Mouse (Mus musculus) limb, embryonic 11.5 days (tissue): ENCODE data around the gene Sparc. TPM values are rescaled to one million over a fixed set of nuclear protein-coding genes. Genes with fewer than 3 reads are reported as not detected.
A peak's percentile ranks its signal among the peaks of the same experiment; 100 is the strongest.

Source experiments
- ATAC-seq: fragments of 200-750 bp; cut with Nextera tagmentation; 2 replicates; pipeline ENCODE4 v1.8.0; 2017; ENCODE audit warnings: low read depth; ENCODE audit not compliant: insufficient number of reproducible peaks, low FRiP score, low TSS enrichment
- DNase-seq: peaks from one replicate; pipeline ENCODE4 v3.0.0-alpha.2; 2015; ENCODE audit warnings: low spot score
- H3K27ac ChIP-seq: fragments of 300-500 bp; sonication (generic); replicated peaks from 2 replicates; pipeline ENCODE4 v1.5.1; 2014; ENCODE audit warnings: low read depth, mild to moderate bottlenecking, low read length
- H3K27me3 ChIP-seq: fragments of 300-500 bp; sonication (generic); 2 replicates; pipeline ENCODE4 v1.6.1; 2014; ENCODE audit warnings: mild to moderate bottlenecking, low read length, mixed read lengths; ENCODE audit not compliant: control insufficient read depth, insufficient read depth
- H3K36me3 ChIP-seq: fragments of 300-500 bp; sonication (generic); 2 replicates; pipeline ENCODE4 v1.6.1; 2014; ENCODE audit warnings: mild to moderate bottlenecking, low read length, moderate library complexity, mixed read lengths; ENCODE audit not compliant: control insufficient read depth, insufficient read depth
- H3K4me1 ChIP-seq: fragments of 300-500 bp; sonication (generic); 2 replicates; pipeline ENCODE4 v1.6.1; 2014; ENCODE audit warnings: low read length, mixed read lengths; ENCODE audit not compliant: control insufficient read depth, insufficient read depth
- H3K4me2 ChIP-seq: fragments of 300-500 bp; sonication (generic); 2 replicates; pipeline ENCODE4 v1.6.1; 2014; ENCODE audit warnings: low read depth, mild to moderate bottlenecking, moderate library complexity; ENCODE audit not compliant: severe bottlenecking
- H3K4me3 ChIP-seq: fragments of 300-500 bp; sonication (generic); 2 replicates; pipeline ENCODE4 v1.5.1; 2014; ENCODE audit warnings: low read depth, low read length
- H3K9ac ChIP-seq: fragments of 300-500 bp; sonication (generic); 2 replicates; pipeline ENCODE4 v1.6.1; 2014; ENCODE audit warnings: mild to moderate bottlenecking, low read length
- H3K9me3 ChIP-seq: fragments of 300-500 bp; sonication (generic); 2 replicates; pipeline ENCODE4 v1.6.1; 2016; ENCODE audit warnings: low read length; ENCODE audit not compliant: control insufficient read depth
- WGBS: fragments of 180-500 bp; shearing (Covaris S2); extraction: QIAGEN DNeasy Blood & Tissue Kit; methylation state at CpG from one replicate; pipeline ENCODE4 v1.1.7; 2014; 5-methylcytosine and 5-hydroxymethylcytosine counted together
- polyA plus RNA-seq: library from polyadenylated mRNA; unstranded; fragments of >200 nt; fragmentation: Nextera tagmentation; extraction: Ambion mirVana; gene quantifications from 2 replicates; pipeline ENCODE4 v1.2.1, GENCODE M21; 2014

Sparc gene
- polyA plus RNA-seq, 1 experiment from 2014 or later, result 249 TPM

DNA sequence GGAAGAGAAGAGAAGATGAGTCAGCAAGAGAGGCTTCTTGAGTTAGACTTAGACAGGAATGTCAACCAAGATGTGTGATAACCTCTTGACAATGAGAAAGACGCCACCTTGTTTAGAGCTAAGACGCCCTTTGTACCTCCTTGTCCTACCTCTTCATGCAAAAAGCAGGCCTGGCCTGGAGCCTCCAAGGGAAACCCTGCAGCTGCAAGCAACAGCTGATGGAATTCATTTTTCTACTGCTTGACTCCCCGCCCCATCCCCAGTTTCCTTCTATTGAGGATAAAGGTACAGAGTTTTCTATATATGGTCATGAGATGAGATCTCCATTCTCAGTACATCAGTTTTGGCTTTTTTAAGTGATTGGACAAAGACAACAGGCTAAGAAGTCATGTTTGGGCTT, 13.0 kb downstream of the Sparc start:
- no peak overlapping the region for H3K27ac ChIP-seq

DNA sequence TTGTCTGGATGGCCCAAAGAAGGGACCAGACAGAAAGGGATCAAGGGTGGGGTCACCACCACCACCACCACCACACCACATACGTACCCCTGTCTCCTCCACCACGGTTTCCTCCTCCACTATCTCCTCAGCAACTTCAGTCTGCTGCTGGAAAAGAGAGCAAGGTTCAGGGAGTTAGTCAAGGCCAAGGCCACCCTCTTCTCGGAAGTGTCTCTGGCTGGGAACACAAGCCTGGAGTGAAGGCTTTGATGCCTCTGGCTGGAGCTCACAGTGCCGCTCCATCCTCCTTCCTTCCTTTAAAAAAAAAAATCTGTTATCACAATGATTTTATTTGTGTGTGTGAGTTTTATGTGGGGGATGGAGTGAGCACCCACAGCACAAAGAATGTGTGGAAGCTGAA, 15.8 kb downstream of the Sparc start:
- peaks cover 11% of the 10 kb centered on the region; the same call in 1 of the 2 replicates for H3K36me3 ChIP-seq
- H3K4me1 ChIP-seq, result no peaks in the 10 kb centered on the region
- ATAC-seq (no peak), DNase-seq (no peak)
- no peak overlapping the region for H3K4me2 ChIP-seq
- no peak overlapping the region for H3K27ac ChIP-seq
- H3K27me3 ChIP-seq, result no peaks in the 10 kb centered on the region
- 93% methylated on average over 4 of the region's 4 CpGs for WGBS
- H3K4me3 ChIP-seq, result no peak overlapping the region
- no peaks in the 10 kb centered on the region for H3K9me3 ChIP-seq
- no peak overlapping the region for H3K9ac ChIP-seq

More for the DNA sequence above, 13.0 kb downstream of the Sparc start:
- Histone ChIP-seq H3K4me3 (no peak overlapping the region), H3K36me3 (peaks cover 11% of the 10 kb centered on the region; the same call in 1 of the 2 replicates), H3K9ac (no peak overlapping the region), H3K27me3 (no peaks in the 10 kb centered on the region), H3K9me3 (no peaks in the 10 kb centered on the region), H3K4me2 (no peak overlapping the region), H3K4me1 (no peaks in the 10 kb centered on the region)
- WGBS, result 93% methylated on average over 3 of the region's 3 CpGs
- no peak for ATAC-seq
- DNase-seq, result no peak

DNA sequence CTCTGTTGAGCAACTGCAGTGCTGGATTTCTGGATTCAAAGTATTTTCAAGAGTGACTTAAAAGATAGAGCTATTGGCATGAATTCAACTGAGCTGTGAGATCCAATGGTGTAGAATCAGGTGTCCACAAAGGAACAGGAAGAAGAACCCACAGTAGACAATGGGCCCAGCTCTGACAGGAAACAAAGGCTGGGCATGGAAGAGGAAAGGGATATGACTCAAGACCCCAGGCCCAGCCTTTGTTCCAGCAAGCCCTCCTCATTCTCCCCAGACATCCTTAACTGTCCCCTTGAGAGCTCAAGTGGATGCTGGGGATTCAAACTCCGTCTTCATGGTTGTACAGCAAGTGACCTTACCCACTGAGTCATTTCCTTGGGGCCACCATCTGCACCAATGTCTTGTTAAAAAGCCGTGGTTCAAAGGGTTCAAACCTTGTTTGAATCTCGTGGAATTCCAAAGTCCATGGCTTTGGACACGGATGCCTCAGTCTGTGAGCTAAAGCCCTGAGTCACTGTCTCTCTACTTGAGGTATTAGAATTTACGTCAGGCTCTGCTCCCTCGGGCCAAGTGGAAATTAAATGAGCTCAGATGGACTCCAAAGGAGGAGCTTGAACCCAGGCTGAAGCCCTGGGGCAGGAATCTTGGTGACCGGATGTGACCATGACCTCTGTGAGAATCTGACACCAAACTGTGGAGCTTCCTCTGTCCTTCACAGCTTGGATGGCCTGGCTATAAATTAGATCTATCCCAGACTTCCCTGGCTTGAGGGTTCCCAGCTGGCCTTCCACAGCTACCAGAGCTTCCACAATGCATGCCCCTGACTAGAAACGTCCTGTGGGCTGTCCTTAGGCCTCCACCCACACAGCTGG, 17.1 kb downstream of the Sparc start:
- DNase-seq (no peak), ATAC-seq (no peak)
- peaks cover 11% of the 10 kb centered on the region; the same call in 1 of the 2 replicates for H3K36me3 ChIP-seq
- 0 out of 2 replicates have a peak overlapping the region, but pooled peaks have one; percentile 30 for H3K27ac ChIP-seq
- H3K4me3 ChIP-seq, result no peak overlapping the region
- H3K4me1 ChIP-seq, result no peaks in the 10 kb centered on the region
- no peak overlapping the region for H3K9ac ChIP-seq
- H3K9me3 ChIP-seq, result no peaks in the 10 kb centered on the region
- H3K4me2 ChIP-seq, result no peak overlapping the region
- WGBS, result 61% methylated on average over 8 of the region's 8 CpGs
- no peaks in the 10 kb centered on the region for H3K27me3 ChIP-seq

DNA sequence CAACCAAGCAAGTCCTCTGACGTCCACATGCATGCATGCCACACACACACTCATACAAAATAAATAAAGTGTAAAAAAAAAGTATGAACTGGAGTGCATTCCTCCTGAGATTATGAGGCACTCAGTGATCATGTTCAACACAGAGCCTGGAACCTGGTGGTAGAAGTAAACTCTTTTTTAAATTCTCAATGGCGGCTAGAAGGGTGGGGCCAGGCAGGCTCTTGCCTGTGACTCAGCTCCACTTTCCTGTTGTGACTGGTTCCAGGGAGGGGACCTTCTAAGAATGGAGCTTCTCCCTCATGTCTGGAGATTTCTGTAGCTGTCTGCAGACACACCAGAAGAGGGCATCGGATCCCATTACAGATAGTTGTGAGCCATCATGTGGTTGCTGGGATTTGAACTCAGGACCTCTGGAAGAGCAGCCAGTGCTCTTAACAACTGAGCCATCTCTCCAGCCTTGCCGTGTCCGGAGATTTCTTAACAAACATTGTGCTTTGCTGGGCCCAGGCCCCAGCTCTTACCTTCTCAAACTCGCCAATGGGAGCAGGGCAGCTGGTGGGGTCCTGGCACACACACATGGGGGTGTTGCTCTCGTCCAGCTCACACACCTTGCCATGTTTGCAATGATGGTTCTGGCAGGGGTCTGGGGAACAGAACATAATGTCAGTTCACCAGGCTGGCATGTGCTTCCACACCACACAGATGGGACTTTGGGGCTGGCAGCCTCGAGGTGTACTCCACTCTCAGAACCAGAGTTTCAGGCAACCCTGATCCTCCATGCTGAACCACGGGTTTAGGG, 18.1 kb downstream of the Sparc start:
- Histone ChIP-seq H3K27me3 (no peaks in the 10 kb centered on the region), H3K4me3 (no peak overlapping the region), H3K4me2 (no peak overlapping the region), H3K9ac (no peak overlapping the region), H3K36me3 (peaks cover 11% of the 10 kb centered on the region; the same call in 1 of the 2 replicates), H3K4me1 (no peaks in the 10 kb centered on the region), H3K27ac (no peak overlapping the region), H3K9me3 (no peaks in the 10 kb centered on the region)
- WGBS, result 85% methylated on average over 9 of the region's 9 CpGs
- DNase-seq (no peak), ATAC-seq (no peak)

DNA sequence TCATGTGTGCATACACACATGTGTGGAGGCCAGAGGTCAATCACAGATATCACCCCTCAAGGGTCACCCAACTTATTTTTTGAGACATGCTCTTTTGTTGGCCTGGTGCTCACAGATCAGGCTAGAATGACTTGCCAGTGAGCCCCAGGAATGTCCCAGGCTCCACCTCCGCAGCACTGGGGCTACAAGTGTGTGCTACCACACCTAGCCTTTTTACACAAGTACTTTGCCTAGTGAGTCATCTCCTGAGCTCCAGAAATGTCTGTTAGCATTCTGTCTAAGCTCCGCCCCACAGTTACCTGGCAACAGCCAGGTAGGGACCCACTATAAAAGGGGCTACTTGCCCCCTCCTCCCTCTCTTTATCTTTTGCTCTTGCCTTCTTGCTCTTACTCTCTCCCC, 22.1 kb downstream of the Sparc start:
- Histone ChIP-seq H3K4me2 (no peak overlapping the region), H3K36me3 (peaks cover 5% of the 10 kb centered on the region), H3K27ac (no peak overlapping the region), H3K4me1 (no peaks in the 10 kb centered on the region), H3K9ac (no peak overlapping the region), H3K4me3 (no peak overlapping the region), H3K27me3 (no peaks in the 10 kb centered on the region), H3K9me3 (no peaks in the 10 kb centered on the region)
- ATAC-seq (no peak), DNase-seq (no peak)
- 91% methylated on average over 2 of the region's 2 CpGs for whole genome bisulfite sequencing

DNA sequence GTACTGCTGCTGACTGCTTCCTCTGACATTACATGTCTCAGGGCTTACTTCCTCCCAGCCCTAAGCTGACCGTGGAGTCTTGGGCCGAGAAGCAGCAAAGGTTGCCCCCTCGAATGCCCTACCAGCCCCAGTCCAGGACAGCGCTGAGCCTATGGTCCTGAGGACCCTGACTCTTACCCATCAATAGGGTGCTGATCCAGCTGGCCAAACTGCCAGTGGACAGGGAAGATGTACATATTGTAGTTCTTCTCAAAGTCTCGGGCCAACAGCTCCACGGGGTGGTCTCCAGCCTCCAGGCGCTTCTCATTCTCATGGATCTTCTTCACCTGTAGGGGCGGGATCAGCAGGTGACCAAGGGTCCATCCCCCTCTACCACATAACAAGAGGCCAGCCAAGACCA, 24.6 kb downstream of the Sparc start:
- Histone ChIP-seq H3K4me1 (no peaks in the 10 kb centered on the region), H3K27ac (no peak overlapping the region), H3K27me3 (no peaks in the 10 kb centered on the region), H3K9ac (no peak overlapping the region), H3K9me3 (no peaks in the 10 kb centered on the region), H3K4me2 (no peak overlapping the region), H3K36me3 (peaks cover 5% of the 10 kb centered on the region), H3K4me3 (no peak overlapping the region)
- no peak for DNase-seq
- ATAC-seq, result no peak
- 93% methylated on average over 8 of the region's 8 CpGs for WGBS

DNA sequence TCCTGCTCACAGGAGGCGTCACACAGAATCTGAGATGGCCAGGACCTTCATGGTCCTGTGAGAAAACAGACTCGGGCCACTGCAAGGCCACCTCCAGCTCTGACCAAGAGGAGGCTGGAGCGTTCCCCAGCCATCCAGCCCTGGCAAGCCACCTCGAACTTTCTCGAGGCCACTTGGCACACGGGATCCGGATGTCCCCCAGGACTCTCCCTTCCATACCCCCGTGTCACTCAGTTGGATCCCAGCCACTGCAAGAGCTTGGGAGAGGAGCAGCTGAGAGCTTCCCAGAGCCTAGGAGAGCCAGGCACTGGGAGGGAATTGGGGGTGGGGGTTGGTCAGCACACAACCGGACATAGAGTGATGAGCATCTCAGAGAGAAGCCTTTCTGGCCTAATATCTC, 25.5 kb downstream of the Sparc start:
- Histone ChIP-seq H3K36me3 (peaks cover 5% of the 10 kb centered on the region), H3K4me1 (no peaks in the 10 kb centered on the region), H3K4me3 (no peak overlapping the region), H3K9me3 (no peaks in the 10 kb centered on the region), H3K9ac (no peak overlapping the region), H3K4me2 (no peak overlapping the region), H3K27ac (no peak overlapping the region), H3K27me3 (no peaks in the 10 kb centered on the region)
- DNase-seq (no peak), ATAC-seq (no peak)
- 82% methylated on average over 9 of the region's 9 CpGs for WGBS

DNA sequence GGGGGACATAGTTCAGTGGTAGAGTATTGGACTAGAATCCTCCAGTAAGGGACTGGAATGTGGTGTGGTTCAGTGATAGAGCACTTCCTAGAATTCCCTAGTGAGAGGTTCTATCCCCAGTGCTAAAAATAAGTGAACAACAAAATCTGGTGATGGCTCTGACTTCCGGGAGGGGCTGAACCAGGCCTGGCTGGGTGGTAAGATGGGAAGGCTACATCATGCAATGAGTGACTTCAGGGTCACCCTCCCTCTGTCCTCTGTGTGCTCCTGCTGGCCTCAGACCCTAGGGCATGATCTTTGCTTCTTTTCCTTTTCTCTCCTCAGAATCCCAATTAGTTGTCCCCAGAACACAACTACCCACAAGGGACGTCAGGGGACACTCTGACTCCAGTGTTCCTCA, 25.9 kb downstream of the Sparc start:
- 88% methylated on average over 2 of the region's 2 CpGs for WGBS
- ATAC-seq, result no peak

More for the DNA sequence above, 25.9 kb downstream of the Sparc start:
- H3K9me3 ChIP-seq, result no peaks in the 10 kb centered on the region
- H3K4me3 ChIP-seq, result no peak overlapping the region
- DNase-seq, result no peak
- H3K36me3 ChIP-seq, result peaks cover 5% of the 10 kb centered on the region
- no peak overlapping the region for H3K9ac ChIP-seq
- H3K4me2 ChIP-seq, result no peak overlapping the region
- no peaks in the 10 kb centered on the region for H3K4me1 ChIP-seq
- H3K27ac ChIP-seq, result no peak overlapping the region
- H3K27me3 ChIP-seq, result no peaks in the 10 kb centered on the region
